Mouse (Mus musculus) stomach, postnatal 0 days (tissue): Measurements from ENCODE around the gene Uts2b.

ENCODE experiments used
- CTCF ChIP-seq: IDR thresholded peaks from 2 replicates; pipeline ENCODE4 v1.5.1; 2016; ENCODE audit warnings: antibody characterized with exemption, low read depth, mild to moderate bottlenecking, moderate library complexity
- EP300 ChIP-seq: optimal IDR thresholded peaks from 2 replicates; pipeline ENCODE3; 2016; ENCODE audit warnings: antibody characterized with exemption

DNA sequence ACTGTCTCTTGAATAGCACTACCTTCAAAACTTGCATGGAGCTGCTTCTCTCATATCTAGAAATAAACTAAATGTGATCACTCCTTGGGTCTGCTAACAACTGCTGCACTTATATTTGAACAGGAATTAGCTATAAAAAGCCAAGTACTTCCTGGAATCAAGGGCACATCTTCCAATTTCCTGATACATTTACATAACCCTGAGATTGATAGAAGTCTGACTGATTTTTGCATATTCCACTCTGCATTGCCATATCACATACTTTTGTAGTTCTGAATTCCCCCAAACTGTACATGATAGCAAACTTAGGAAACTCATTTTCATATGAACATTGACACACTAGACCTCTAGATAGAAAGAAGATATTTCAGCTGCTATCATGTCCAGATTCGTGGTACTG, 21.7 kb downstream of the Uts2b start:
- TF ChIP-seq CTCF, result no peak
- TF ChIP-seq EP300, result no peak
